Mouse (Mus musculus): ENCODE measurements at regions not wholly inside any gene's neighbourhood (a gene's known extent, or its start where the extent isn't known, plus 50 kb on each side); places are given as distances from the start of the nearest gene placed in this dataset.

DNA sequence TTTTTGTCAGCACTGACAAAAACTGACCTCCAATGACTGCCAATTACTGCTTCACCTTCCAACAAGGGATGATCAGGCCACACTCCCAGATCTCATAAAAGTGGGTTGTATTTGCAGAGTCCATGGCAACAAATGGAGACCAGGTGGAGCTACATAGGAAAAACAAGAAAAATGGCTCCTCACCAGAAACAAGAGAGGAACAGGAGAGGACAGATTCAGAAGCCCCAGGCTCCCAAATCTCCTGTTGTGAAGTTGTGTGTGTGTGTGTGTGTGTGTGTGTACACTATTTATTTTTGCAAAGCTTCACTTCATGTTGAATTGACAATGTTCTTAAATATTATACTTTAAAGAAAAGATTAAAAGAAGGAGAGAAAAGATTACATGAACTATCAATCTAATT is 380.2 kb upstream of the Mef2c start:
- Histone ChIP-seq H3K4me1 (ENCODE audit: control insufficient read depth, insufficient read depth, low read length) (no peaks in the 10 kb centered on the region), H3K79me2 (ENCODE audit: control insufficient read depth, insufficient read depth, low read length) (no peaks in the 10 kb centered on the region), H3K9ac (ENCODE audit: low read depth, low read length) (no peak overlapping the region), H3K27ac (replicated peaks; ENCODE audit: insufficient read depth, low read depth, low read length) (no peak overlapping the region), H3K4me3 (ENCODE audit: insufficient read depth, low read depth, low read length) (no peak overlapping the region), H3K27me3 (ENCODE audit: control insufficient read depth, insufficient read depth, low read length) (no peaks in the 10 kb centered on the region), H3K36me3 (ENCODE audit: control insufficient read depth, insufficient read depth, low read length) (no peaks in the 10 kb centered on the region)
- TF ChIP-seq POLR2A (IDR thresholded peaks at IDR 0.05; ENCODE audit: extremely low read depth, insufficient read depth, low read length) (no peak), CTCF (IDR thresholded peaks at IDR 0.05; ENCODE audit: low read depth, low read length) (no peak)
- no peak for DNase-seq (ENCODE audit: extremely low read depth, low read depth, low spot score)

- 89% methylated on average over 2 of the region's 2 CpGs for WGBS
- no peaks in the 10 kb centered on the region for H3K79me2 ChIP-seq (ENCODE audit: control insufficient read depth, insufficient read depth, low read length)
- TF ChIP-seq POLR2A (IDR thresholded peaks at IDR 0.05; ENCODE audit: extremely low read depth, insufficient read depth, low read length) = no peak
- TF ChIP-seq CTCF (IDR thresholded peaks at IDR 0.05; ENCODE audit: low read depth, low read length) = no peak
- no peaks in the 10 kb centered on the region for H3K27me3 ChIP-seq (ENCODE audit: control insufficient read depth, insufficient read depth, low read length)
- H3K9ac ChIP-seq (ENCODE audit: low read depth, low read length) = no peak overlapping the region
- no peaks in the 10 kb centered on the region for H3K4me1 ChIP-seq (ENCODE audit: control insufficient read depth, insufficient read depth, low read length)
- DNase-seq (ENCODE audit: extremely low read depth, low read depth, low spot score) = no peak
- no peak overlapping the region for H3K4me3 ChIP-seq (ENCODE audit: insufficient read depth, low read depth, low read length)
- H3K36me3 ChIP-seq (ENCODE audit: control insufficient read depth, insufficient read depth, low read length) = no peaks in the 10 kb centered on the region
- H3K27ac ChIP-seq (replicated peaks; ENCODE audit: insufficient read depth, low read depth, low read length) = no peak overlapping the region
Observed at GRCm38 (mm10) chr13:83124651-83125050, 379.2 kb upstream of the Mef2c start.

GRCm38 (mm10) chr13:83126438-83126837 is 377.4 kb upstream of the Mef2c start:
- Histone ChIP-seq H3K27ac (replicated peaks; ENCODE audit: insufficient read depth, low read depth, low read length) (no peak overlapping the region), H3K9ac (ENCODE audit: low read depth, low read length) (no peak overlapping the region), H3K36me3 (ENCODE audit: control insufficient read depth, insufficient read depth, low read length) (no peaks in the 10 kb centered on the region), H3K4me3 (ENCODE audit: insufficient read depth, low read depth, low read length) (no peak overlapping the region), H3K27me3 (ENCODE audit: control insufficient read depth, insufficient read depth, low read length) (no peaks in the 10 kb centered on the region), H3K4me1 (ENCODE audit: control insufficient read depth, insufficient read depth, low read length) (no peaks in the 10 kb centered on the region), H3K79me2 (ENCODE audit: control insufficient read depth, insufficient read depth, low read length) (no peaks in the 10 kb centered on the region)
- no peak for TF ChIP-seq CTCF (IDR thresholded peaks at IDR 0.05; ENCODE audit: low read depth, low read length)
- TF ChIP-seq POLR2A (IDR thresholded peaks at IDR 0.05; ENCODE audit: extremely low read depth, insufficient read depth, low read length) = no peak
- no peak for DNase-seq (ENCODE audit: extremely low read depth, low read depth, low spot score)
- WGBS = 92% methylated on average over 2 of the region's 2 CpGs

DNA sequence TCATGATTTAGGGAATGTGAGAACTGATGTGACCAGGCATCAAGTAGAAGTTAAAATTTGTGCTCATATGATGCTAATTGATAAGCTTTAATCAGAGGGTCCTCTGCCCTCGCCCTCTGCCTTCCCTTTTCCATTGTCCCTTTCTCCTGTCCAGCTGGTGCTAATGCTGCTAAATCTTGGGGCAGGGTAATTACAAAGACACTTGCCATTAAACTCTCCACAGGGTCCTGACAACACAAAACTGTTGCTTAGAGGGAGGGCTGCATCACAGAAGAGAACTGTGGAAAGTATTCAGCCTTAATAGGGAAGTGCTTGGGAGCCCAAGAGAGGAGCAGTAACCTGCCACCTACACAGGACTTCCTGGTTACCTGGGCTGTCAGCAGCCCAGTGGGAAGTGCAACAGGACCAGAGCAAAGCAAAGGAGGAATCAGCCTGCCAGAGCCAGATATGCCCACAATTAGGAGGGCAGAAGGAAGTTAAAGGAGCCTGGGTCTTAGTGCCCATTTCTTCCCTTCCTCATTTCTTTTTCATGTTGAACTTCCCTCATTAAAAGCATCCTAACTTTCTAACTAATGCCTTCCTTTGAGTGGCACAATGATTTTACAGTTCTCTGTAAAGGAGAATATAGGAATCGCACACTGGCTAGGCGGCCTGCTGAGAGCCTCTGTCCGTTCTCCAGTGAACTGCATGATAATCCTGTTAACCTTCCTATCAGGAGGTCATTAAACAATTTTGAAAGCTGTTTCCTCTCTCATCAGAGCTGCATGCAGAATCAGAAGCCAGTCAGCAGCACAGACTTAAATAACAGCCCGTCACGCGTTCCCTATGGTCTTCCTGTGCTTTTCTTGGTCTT is 372.5 kb upstream of the Mef2c start:
- 50% methylated on average over 7 of the region's 7 CpGs for WGBS
- TF ChIP-seq POLR2A (IDR thresholded peaks at IDR 0.05; ENCODE audit: extremely low read depth, insufficient read depth, low read length) = no peak
- TF ChIP-seq CTCF (IDR thresholded peaks at IDR 0.05; ENCODE audit: low read depth, low read length) = no peak

GRCm38 (mm10) chr13:83131982-83132354 is 371.9 kb upstream of the Mef2c start:
- Histone ChIP-seq H3K36me3 (ENCODE audit: control insufficient read depth, insufficient read depth, low read length) (no peaks in the 10 kb centered on the region), H3K79me2 (ENCODE audit: control insufficient read depth, insufficient read depth, low read length) (no peaks in the 10 kb centered on the region), H3K4me1 (ENCODE audit: control insufficient read depth, insufficient read depth, low read length) (no peaks in the 10 kb centered on the region), H3K27me3 (ENCODE audit: control insufficient read depth, insufficient read depth, low read length) (no peaks in the 10 kb centered on the region), H3K27ac (replicated peaks; ENCODE audit: insufficient read depth, low read depth, low read length) (no peak overlapping the region), H3K9ac (ENCODE audit: low read depth, low read length) (no peak overlapping the region), H3K4me3 (ENCODE audit: insufficient read depth, low read depth, low read length) (no peak overlapping the region)
- 80% methylated on average over 1 of the region's 1 CpGs for WGBS
- DNase-seq (ENCODE audit: extremely low read depth, low read depth, low spot score) = no peak
- TF ChIP-seq POLR2A (IDR thresholded peaks at IDR 0.05; ENCODE audit: extremely low read depth, insufficient read depth, low read length) (no peak), CTCF (IDR thresholded peaks at IDR 0.05; ENCODE audit: low read depth, low read length) (no peak)

More for the DNA sequence above, 372.5 kb upstream of the Mef2c start:
- Histone ChIP-seq H3K27ac (replicated peaks; ENCODE audit: insufficient read depth, low read depth, low read length) (no peak overlapping the region), H3K9ac (ENCODE audit: low read depth, low read length) (no peak overlapping the region), H3K79me2 (ENCODE audit: control insufficient read depth, insufficient read depth, low read length) (no peaks in the 10 kb centered on the region), H3K27me3 (ENCODE audit: control insufficient read depth, insufficient read depth, low read length) (no peaks in the 10 kb centered on the region), H3K4me1 (ENCODE audit: control insufficient read depth, insufficient read depth, low read length) (no peaks in the 10 kb centered on the region), H3K4me3 (ENCODE audit: insufficient read depth, low read depth, low read length) (no peak overlapping the region), H3K36me3 (ENCODE audit: control insufficient read depth, insufficient read depth, low read length) (no peaks in the 10 kb centered on the region)
- DNase-seq (ENCODE audit: extremely low read depth, low read depth, low spot score) = no peak

All from liver, adult 2 months (tissue).